Mouse (Mus musculus) forebrain, embryonic 14.5 days (tissue): ENCODE measurements around the gene Gm10944. TPM values are rescaled to one million over a fixed set of nuclear protein-coding genes. Genes with fewer than 3 reads are reported as not detected.

Source experiments
- ATAC-seq: fragments of 200-750 bp; cut with Nextera tagmentation; 2 replicates; pipeline ENCODE4 v1.8.0; 2017; ENCODE audit warnings: mild to moderate bottlenecking, moderate library complexity
- DNase-seq: peaks from one replicate; pipeline ENCODE4 v3.0.0-alpha.2; 2015; ENCODE audit warnings: low spot score
- H3K27ac ChIP-seq: fragments of 300-500 bp; sonication (generic); 2 replicates; pipeline ENCODE4 v1.5.1; 2014; ENCODE audit warnings: low read depth, mild to moderate bottlenecking, control low read depth, low read length, moderate library complexity
- H3K27me3 ChIP-seq: fragments of 300-500 bp; sonication (generic); replicated peaks from 2 replicates; pipeline ENCODE4 v1.6.1; 2014; ENCODE audit warnings: low read length, control low read depth, mixed read lengths; ENCODE audit not compliant: control insufficient read depth, insufficient read depth
- H3K36me3 ChIP-seq: fragments of 300-500 bp; sonication (generic); 2 replicates; pipeline ENCODE4 v1.6.1; 2014; ENCODE audit warnings: low read length, control low read depth; ENCODE audit not compliant: control insufficient read depth, insufficient read depth
- H3K4me1 ChIP-seq: fragments of 300-500 bp; sonication (generic); 2 replicates; pipeline ENCODE4 v1.6.1; 2014; ENCODE audit warnings: antibody characterized with exemption, low read length, control low read depth; ENCODE audit not compliant: control insufficient read depth, insufficient read depth
- H3K4me2 ChIP-seq: fragments of 300-500 bp; sonication (generic); 2 replicates; pipeline ENCODE4 v1.6.1; 2014; ENCODE audit warnings: mild to moderate bottlenecking, control low read depth, low read length
- H3K4me3 ChIP-seq: fragments of 300-500 bp; sonication (generic); 2 replicates; pipeline ENCODE4 v1.5.1; 2014; ENCODE audit warnings: low read depth, low read length, control low read depth
- H3K9ac ChIP-seq: fragments of 300-500 bp; sonication (generic); 2 replicates; pipeline ENCODE4 v1.6.1; 2014; ENCODE audit warnings: mild to moderate bottlenecking, low read length, control low read depth, moderate library complexity
- H3K9me3 ChIP-seq: fragments of 300-500 bp; sonication (generic); replicated peaks from 2 replicates; pipeline ENCODE4 v1.6.1; 2016; ENCODE audit warnings: low read length, control low read depth, mixed read lengths; ENCODE audit not compliant: control insufficient read depth
- WGBS: fragments of 180-500 bp; shearing (Covaris S2); extraction: QIAGEN DNeasy Blood & Tissue Kit; methylation state at CpG from one replicate; pipeline ENCODE4 v1.1.7; 2014; 5-methylcytosine and 5-hydroxymethylcytosine counted together
- polyA plus RNA-seq: library from polyadenylated mRNA; unstranded; fragments of >200 nt; fragmentation: Nextera tagmentation; extraction: Ambion mirVana; gene quantifications from 2 replicates; pipeline ENCODE4 v1.2.1, GENCODE M21; 2014

The Gm10944 gene
- polyA plus RNA-seq, result not detected in 2 replicates

GRCm38 (mm10) chr10:10681048-10681447 is at the start of gene Gm10944:
Gene Gm10944, plus strand, starts transcription at chr10:10681348.
- Histone ChIP-seq H3K36me3 (no peaks in the 10 kb centered on the region), H3K4me3 (no peak within 1 kb of the TSS), H3K9ac (no peak within 1 kb of the TSS), H3K4me1 (no peaks in the 10 kb centered on the region), H3K27me3 (no peaks in the 10 kb centered on the region), H3K4me2 (no peak within 1 kb of the TSS), H3K27ac (no peak within 1 kb of the TSS), H3K9me3 (no peaks in the 10 kb centered on the region)
- 94% methylated on average over 1 of the region's 1 CpGs for WGBS
- ATAC-seq, result no peak
- no peak for DNase-seq

- no peaks in the 10 kb centered on the region for H3K4me1 ChIP-seq
- H3K9me3 ChIP-seq, result no peaks in the 10 kb centered on the region
- H3K4me3 ChIP-seq, result no peak overlapping the region
- H3K27me3 ChIP-seq, result no peaks in the 10 kb centered on the region
- no peak overlapping the region for H3K27ac ChIP-seq
- no peak overlapping the region for H3K9ac ChIP-seq
- DNase-seq (no peak), ATAC-seq (no peak)
- H3K36me3 ChIP-seq, result no peaks in the 10 kb centered on the region
- no peak overlapping the region for H3K4me2 ChIP-seq
These were observed 25.2 kb upstream of the Gm10944 start for GRCm38 (mm10) chr10:10655991-10656390.

GRCm38 (mm10) chr10:10656621-10657020 is 24.5 kb upstream of the Gm10944 start:
- DNase-seq (no peak), ATAC-seq (no peak)
- Histone ChIP-seq H3K4me1 (no peaks in the 10 kb centered on the region), H3K9me3 (no peaks in the 10 kb centered on the region), H3K27ac (no peak overlapping the region), H3K4me2 (no peak overlapping the region), H3K4me3 (no peak overlapping the region), H3K36me3 (no peaks in the 10 kb centered on the region), H3K27me3 (no peaks in the 10 kb centered on the region), H3K9ac (no peak overlapping the region)
- WGBS, result 79% methylated on average over 4 of the region's 4 CpGs

GRCm38 (mm10) chr10:10659161-10659560 is 22.0 kb upstream of the Gm10944 start:
- Histone ChIP-seq H3K27ac (no peak overlapping the region), H3K4me2 (no peak overlapping the region), H3K9me3 (no peaks in the 10 kb centered on the region), H3K4me3 (no peak overlapping the region), H3K4me1 (no peaks in the 10 kb centered on the region), H3K27me3 (no peaks in the 10 kb centered on the region), H3K9ac (no peak overlapping the region), H3K36me3 (no peaks in the 10 kb centered on the region)
- ATAC-seq, result no peak
- WGBS, result 89% methylated on average over 3 of the region's 3 CpGs
- DNase-seq, result no peak

- DNase-seq (no peak), ATAC-seq (no peak)
- H3K27ac ChIP-seq, result no peak overlapping the region
- no peaks in the 10 kb centered on the region for H3K9me3 ChIP-seq
- no peak overlapping the region for H3K4me2 ChIP-seq
- H3K36me3 ChIP-seq, result no peaks in the 10 kb centered on the region
- H3K27me3 ChIP-seq, result no peaks in the 10 kb centered on the region
- WGBS, result 80% methylated on average over 3 of the region's 3 CpGs
- no peak overlapping the region for H3K9ac ChIP-seq
- no peak overlapping the region for H3K4me3 ChIP-seq
- no peaks in the 10 kb centered on the region for H3K4me1 ChIP-seq
These were observed 21.2 kb upstream of the Gm10944 start for GRCm38 (mm10) chr10:10659976-10660375.

GRCm38 (mm10) chr10:10688907-10689667 is 7.9 kb downstream of the Gm10944 start:
- WGBS, result 1% methylated on average over 35 of the region's 35 CpGs
- H3K27me3 ChIP-seq, result no peaks in the 10 kb centered on the region
- peak overlapping the region; percentile 39 for H3K4me3 ChIP-seq
- peak overlapping the region; percentile 59 for H3K9ac ChIP-seq
- H3K4me1 ChIP-seq, result no peaks in the 10 kb centered on the region; the same call in 1 of the 2 replicates
- H3K4me2 ChIP-seq, result peak overlapping the region; percentile 79
- no peaks in the 10 kb centered on the region for H3K36me3 ChIP-seq
- no peaks in the 10 kb centered on the region for H3K9me3 ChIP-seq
- DNase-seq (peak; percentile 34), ATAC-seq (peak; percentile 63)
- H3K27ac ChIP-seq, result no peak overlapping the region

- H3K9ac ChIP-seq, result peak overlapping the region; percentile 59
- no peaks in the 10 kb centered on the region for H3K27me3 ChIP-seq
- no peaks in the 10 kb centered on the region; the same call in 1 of the 2 replicates for H3K4me1 ChIP-seq
- ATAC-seq, result peak; percentile 57; the same call in 1 of the 2 replicates
- H3K27ac ChIP-seq, result no peak overlapping the region
- H3K36me3 ChIP-seq, result no peaks in the 10 kb centered on the region
- DNase-seq, result peak; percentile 1
- H3K9me3 ChIP-seq, result no peaks in the 10 kb centered on the region
- peak overlapping the region; percentile 79 for H3K4me2 ChIP-seq
- 4% methylated on average over 11 of the region's 11 CpGs for WGBS
- peak overlapping the region; percentile 39 for H3K4me3 ChIP-seq
These were observed 8.6 kb downstream of the Gm10944 start for GRCm38 (mm10) chr10:10689668-10690223.

- H3K27ac ChIP-seq, result no peak overlapping the region
- no peaks in the 10 kb centered on the region for H3K4me1 ChIP-seq
- H3K27me3 ChIP-seq, result no peaks in the 10 kb centered on the region
- 83% methylated on average over 6 of the region's 6 CpGs for WGBS
- H3K4me3 ChIP-seq, result no peak overlapping the region
- ATAC-seq, result no peak
- no peak for DNase-seq
- no peak overlapping the region for H3K4me2 ChIP-seq
- no peak overlapping the region for H3K9ac ChIP-seq
- no peaks in the 10 kb centered on the region for H3K9me3 ChIP-seq
- H3K36me3 ChIP-seq, result no peaks in the 10 kb centered on the region
These were observed 16.3 kb downstream of the Gm10944 start for GRCm38 (mm10) chr10:10697497-10697896.

- H3K9ac ChIP-seq, result no peak overlapping the region
- no peaks in the 10 kb centered on the region for H3K4me1 ChIP-seq
- no peak for DNase-seq
- H3K27me3 ChIP-seq, result no peaks in the 10 kb centered on the region
- H3K9me3 ChIP-seq, result no peaks in the 10 kb centered on the region
- ATAC-seq, result no peak
- H3K4me3 ChIP-seq, result no peak overlapping the region
- WGBS, result 59% methylated on average over 1 of the region's 1 CpGs
- H3K27ac ChIP-seq, result no peak overlapping the region
- no peaks in the 10 kb centered on the region for H3K36me3 ChIP-seq
- no peak overlapping the region for H3K4me2 ChIP-seq
These were observed 19.8 kb downstream of the Gm10944 start for GRCm38 (mm10) chr10:10700903-10701302.
